Mouse (Mus musculus): ENCODE data around the gene Tubgcp2.

DNA sequence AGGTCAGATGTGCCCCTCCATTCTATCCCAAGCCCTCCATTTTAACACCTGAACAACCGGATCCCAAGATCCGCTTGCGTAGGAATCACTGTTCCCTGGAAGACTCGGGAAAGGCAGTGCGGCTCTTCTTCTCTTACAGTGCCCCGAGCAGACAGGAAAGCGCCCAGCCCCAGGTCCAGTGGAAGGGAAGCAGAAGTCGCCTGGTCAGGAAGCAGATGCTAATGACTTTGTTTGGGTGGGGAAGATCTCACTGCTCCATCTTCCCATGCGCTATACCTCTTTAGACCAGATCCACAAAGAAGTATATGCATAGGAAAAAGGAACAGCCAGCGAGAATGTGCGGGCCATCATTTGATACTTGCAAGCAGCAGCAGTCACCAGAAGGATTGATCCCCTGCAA lies 79.0 kb downstream of the Tubgcp2 start:
- TF ChIP-seq CTCF (IDR thresholded peaks at IDR 0.05; ENCODE audit: borderline replicate concordance, insufficient read depth, low read depth, low read length) (no peak), POLR2A (IDR thresholded peaks at IDR 0.05; ENCODE audit: borderline replicate concordance, insufficient read depth, low read length) (no peak)
